Mouse (Mus musculus) kidney, adult 2 months (tissue): ENCODE results near the gene Lbhd2. TPM values are rescaled to one million over a fixed set of nuclear protein-coding genes. Genes with fewer than 3 reads are reported as not detected.

ENCODE experiments used
- DNase-seq: peaks from one replicate; pipeline ENCODE4 v3.0.0; 2021
- H3K27ac ChIP-seq: fragments of 200-500 bp; 2 replicates; pipeline ENCODE4 v1.5.1; 2012; ENCODE audit warnings: low read depth, low read length, control low read depth, inconsistent platforms; ENCODE audit not compliant: insufficient read depth
- H3K27me3 ChIP-seq: fragments of 200-500 bp; replicated peaks from 2 replicates; pipeline ENCODE4 v1.6.1; 2012; ENCODE audit warnings: mild to moderate bottlenecking, moderate library complexity, low read length, inconsistent platforms; ENCODE audit not compliant: control insufficient read depth, insufficient read depth
- H3K36me3 ChIP-seq: fragments of 200-500 bp; 2 replicates; pipeline ENCODE4 v1.6.1; 2012; ENCODE audit warnings: mild to moderate bottlenecking, moderate library complexity, low read length, inconsistent platforms; ENCODE audit not compliant: control insufficient read depth, insufficient read depth
- H3K4me1 ChIP-seq: fragments of 200-500 bp; 2 replicates; pipeline ENCODE4 v1.6.1; 2011; ENCODE audit warnings: low read length; ENCODE audit not compliant: control insufficient read depth, insufficient read depth
- H3K4me3 ChIP-seq: fragments of 200-500 bp; 2 replicates; pipeline ENCODE4 v1.5.1; 2011; ENCODE audit warnings: mild to moderate bottlenecking, low read depth, low read length, control low read depth; ENCODE audit not compliant: insufficient read depth
- CTCF ChIP-seq: fragments of 200-500 bp; conservative IDR thresholded peaks from 2 replicates; pipeline ENCODE4 v1.5.1; 2011; ENCODE audit warnings: low read depth, mild to moderate bottlenecking, control low read depth, low read length, moderate library complexity, mixed read lengths; ENCODE audit not compliant: insufficient read depth, insufficient read length
- POLR2A ChIP-seq: fragments of 200-500 bp; IDR thresholded peaks from one replicate; pipeline ENCODE4 v1.6.1; 2011; ENCODE audit warnings: low read depth, low read length, control low read depth
- WGBS: fragments of 180-500 bp; shearing (Covaris S2); methylation state at CpG from one replicate; pipeline ENCODE4 v1.1.7; 2018; 5-methylcytosine and 5-hydroxymethylcytosine counted together
- polyA plus RNA-seq: library from polyadenylated mRNA; depleted of rRNA; stranded (reverse); fragments of >200 nt; gene quantifications from 2 replicates; pipeline ENCODE4 v1.2.3, GENCODE M21; 2012

Gene Lbhd2
- polyA plus RNA-seq, 1 experiment: 0.13 TPM

DNA sequence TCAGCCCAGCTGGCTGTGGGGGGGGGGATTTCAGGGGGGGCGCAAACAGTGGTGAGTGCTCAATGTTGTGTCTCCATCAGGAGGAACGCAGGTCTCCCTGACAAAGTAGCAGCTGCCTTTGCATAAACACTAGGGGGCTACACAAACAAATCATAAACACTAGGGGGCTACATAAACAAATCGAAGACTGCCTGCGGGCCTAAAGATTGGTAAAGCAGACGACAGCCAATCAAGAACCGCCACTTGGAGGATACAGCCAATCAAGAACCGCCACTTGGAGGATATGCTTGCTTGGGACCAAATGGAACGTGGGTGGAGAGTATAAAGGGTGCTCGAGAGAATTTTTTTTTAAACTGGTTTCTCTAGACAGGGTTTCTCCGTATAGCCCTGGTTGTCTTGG lies 1.7 kb upstream of the Lbhd2 start:
- Histone ChIP-seq H3K27ac (no peak overlapping the region), H3K27me3 (no peaks in the 10 kb centered on the region), H3K4me1 (no peaks in the 10 kb centered on the region; the same call in 1 of the 2 replicates), H3K36me3 (no peaks in the 10 kb centered on the region), H3K4me3 (no peak overlapping the region)
- no peak for TF ChIP-seq CTCF
- TF ChIP-seq POLR2A: no peak
- DNase-seq: no peak
- 72% methylated on average over 10 of the region's 10 CpGs for WGBS

DNA sequence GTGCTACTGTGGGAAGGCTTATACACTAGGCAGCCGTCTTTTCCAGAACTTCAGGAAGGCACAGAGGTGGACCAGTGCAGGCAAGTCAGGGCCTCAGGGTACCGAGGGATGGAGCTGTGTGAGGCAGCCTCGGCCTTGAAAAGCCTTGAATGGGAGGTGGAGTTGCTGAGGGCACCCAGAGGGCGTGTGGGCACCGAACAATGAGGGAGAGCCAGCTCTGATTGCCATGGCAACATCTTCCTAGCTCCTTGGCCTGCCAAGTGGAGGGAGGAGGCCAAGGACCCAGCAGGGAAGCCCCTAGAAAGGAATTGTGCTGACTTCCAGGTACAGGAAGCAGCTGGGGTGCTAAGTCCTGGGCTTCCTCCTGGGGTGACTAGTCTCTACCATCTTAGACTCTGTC lies 3.0 kb downstream of the Lbhd2 start:
- H3K27ac ChIP-seq: no peak overlapping the region
- no peak for DNase-seq
- no peak for TF ChIP-seq CTCF
- no peak for TF ChIP-seq POLR2A
- H3K36me3 ChIP-seq: no peaks in the 10 kb centered on the region
- H3K4me1 ChIP-seq: no peaks in the 10 kb centered on the region
- WGBS: 53% methylated on average over 5 of the region's 5 CpGs
- no peak overlapping the region for H3K4me3 ChIP-seq
- no peaks in the 10 kb centered on the region for H3K27me3 ChIP-seq

DNA sequence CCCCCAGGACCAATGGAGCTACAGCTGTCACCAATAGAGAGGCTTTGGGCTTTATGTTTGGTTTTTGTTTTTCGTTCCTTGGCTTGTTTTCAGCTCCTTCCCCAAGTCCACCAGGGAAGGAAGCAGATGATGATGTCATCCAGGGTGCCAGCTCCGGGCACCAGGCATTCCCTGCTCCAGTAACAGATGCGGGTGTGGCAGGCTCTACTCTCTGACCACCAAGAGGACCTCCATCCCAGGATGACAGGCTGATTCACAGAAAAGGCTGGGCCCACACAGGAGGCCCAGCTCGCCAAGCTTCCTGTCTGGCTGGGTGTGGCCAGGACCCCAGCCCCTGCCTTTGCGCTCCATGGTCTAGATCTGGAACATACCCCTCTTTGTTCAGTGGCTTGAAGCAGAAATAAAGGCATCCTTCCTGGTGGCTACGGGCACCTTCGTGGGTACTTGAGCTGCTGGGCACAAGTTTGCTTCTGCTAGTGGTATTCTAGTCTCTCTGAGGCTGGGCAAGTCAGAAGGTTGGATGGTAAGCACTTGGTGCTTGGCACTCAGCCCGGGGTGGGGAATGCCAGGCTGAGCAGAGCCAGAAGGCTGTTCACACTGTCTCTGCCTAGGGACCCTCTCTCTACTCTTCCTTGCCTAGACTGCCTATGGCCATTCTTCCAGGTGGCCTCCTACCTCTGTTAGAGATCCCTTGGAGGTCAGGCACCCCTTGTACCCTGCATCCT lies 5.2 kb downstream of the Lbhd2 start:
- no peak overlapping the region for H3K4me3 ChIP-seq
- no peaks in the 10 kb centered on the region for H3K36me3 ChIP-seq
- H3K27ac ChIP-seq: no peak overlapping the region
- DNase-seq: no peak
- WGBS: 75% methylated on average over 8 of the region's 8 CpGs
- no peaks in the 10 kb centered on the region for H3K4me1 ChIP-seq
- no peak for TF ChIP-seq CTCF
- no peak for TF ChIP-seq POLR2A
- no peaks in the 10 kb centered on the region for H3K27me3 ChIP-seq

DNA sequence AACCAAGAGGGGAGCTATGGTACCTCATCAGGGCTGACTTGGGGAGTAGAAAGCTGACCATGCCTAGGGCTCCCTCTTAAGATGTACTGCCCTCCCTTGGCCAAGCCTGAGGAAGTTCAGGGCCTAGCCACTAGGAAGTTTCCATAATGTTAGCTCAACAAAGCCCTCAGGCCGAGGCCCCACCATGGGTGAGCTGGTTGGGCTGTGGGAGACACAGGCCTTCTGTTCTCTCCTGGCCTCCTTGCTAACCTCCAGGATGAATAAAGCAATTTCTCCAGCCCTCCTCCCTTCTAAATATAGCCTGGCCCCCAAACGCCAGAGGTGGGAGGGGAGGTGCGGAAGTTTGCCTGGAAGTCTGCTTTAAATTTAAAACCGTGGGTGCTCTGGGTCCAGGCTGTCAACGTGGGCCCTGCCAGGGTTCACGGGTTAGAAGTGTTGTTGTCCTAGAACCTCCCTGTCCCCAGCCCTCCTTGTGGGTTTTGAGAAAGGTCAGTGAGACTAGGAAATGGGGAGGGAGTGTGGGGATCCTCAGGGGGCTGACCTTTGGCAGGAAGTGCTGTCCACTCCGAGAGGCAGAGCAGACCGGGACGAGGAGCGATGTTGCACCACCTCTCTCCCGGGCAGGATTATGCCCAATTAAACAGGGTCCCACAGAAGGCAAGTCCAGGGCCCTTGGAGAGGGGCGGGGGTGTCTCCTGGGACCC lies 6.1 kb downstream of the Lbhd2 start:
- TF ChIP-seq POLR2A (no peak), CTCF (no peak)
- H3K27ac ChIP-seq: peak overlapping the region; percentile 27
- H3K4me1 ChIP-seq: no peaks in the 10 kb centered on the region
- H3K4me3 ChIP-seq: no peak overlapping the region
- peak; percentile 67 for DNase-seq
- no peaks in the 10 kb centered on the region for H3K27me3 ChIP-seq
- WGBS: 34% methylated on average over 12 of the region's 12 CpGs
- no peaks in the 10 kb centered on the region for H3K36me3 ChIP-seq

DNA sequence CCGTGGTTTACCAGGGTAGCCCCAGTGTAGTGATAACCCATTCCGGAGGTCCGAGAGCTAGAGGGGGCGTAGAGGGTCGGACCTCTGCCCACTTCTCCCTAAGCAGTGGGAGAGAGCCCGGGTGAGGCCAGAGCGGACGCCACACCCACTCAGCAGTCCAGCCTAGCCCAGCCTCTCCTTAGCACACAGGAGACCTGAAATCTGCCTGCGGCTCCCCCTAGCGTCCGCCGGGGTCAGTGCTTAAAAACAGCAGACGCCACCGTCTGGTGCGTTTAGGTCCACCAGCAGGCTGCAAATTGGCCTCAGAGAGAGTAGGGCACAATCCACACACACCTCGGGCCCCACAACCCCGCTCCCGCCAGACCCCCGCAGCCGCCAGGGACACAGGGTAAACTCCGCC lies 6.7 kb downstream of the Lbhd2 start:
- TF ChIP-seq POLR2A (no peak), CTCF (peak; percentile 98)
- Histone ChIP-seq H3K27ac (peak overlapping the region; percentile 27), H3K4me1 (no peaks in the 10 kb centered on the region), H3K4me3 (no peak overlapping the region), H3K27me3 (no peaks in the 10 kb centered on the region), H3K36me3 (no peaks in the 10 kb centered on the region)
- 1% methylated on average over 21 of the region's 21 CpGs for WGBS
- peak; percentile 95 for DNase-seq

DNA sequence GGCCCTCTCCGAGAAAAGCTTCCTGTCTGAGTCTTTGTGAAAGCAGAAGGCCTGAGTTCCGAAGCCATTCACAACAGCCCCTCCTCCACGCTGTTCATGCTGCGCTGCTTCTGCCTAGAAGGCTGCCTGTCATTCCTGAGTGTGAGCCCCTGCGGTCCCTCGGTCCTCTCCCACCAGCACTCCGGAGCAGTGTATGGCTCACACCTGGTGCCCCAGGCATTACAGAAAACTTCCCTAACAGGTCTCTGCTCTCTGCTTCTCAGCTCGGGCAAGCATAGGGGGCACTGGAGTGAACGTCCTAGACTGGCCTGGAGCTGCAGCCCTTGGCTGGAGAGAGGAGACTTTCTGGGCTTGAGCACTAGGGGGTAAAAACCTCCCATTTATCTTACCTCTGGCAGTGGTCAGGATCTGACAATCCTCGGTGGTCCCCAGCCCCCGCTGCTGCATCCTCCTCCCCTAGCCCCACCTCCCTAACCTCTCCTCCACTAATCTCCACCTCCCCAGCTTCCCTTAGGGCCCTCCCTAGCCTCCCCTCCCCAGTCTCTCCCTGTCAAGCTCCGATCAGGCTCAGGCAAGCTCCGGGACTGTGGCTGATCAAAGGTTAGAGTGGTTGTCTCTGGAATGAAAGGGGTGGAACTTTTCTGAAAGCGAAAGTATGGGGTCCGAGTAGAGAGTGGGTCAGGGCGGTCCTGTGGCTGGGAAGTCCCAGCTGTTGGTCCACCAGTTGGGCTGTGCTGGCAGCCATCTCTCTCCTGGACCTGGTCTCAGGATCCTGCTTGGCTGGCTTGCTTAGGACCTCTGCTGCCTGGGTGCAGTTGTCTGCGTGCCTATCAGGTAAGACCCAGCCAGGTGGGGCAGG lies 10.5 kb downstream of the Lbhd2 start, which contains the start of gene Exoc3l4:
Gene Exoc3l4, plus strand, starts transcription at position 97 of the 859 bp plus-strand sequence.
- DNase-seq: peak; percentile 65
- peak within 1 kb of the TSS; percentile 57; the same call in 1 of the 2 replicates for H3K27ac ChIP-seq
- TF ChIP-seq POLR2A (no peak), CTCF (no peak)
- H3K4me1 ChIP-seq: no peaks in the 10 kb centered on the region
- H3K27me3 ChIP-seq: no peaks in the 10 kb centered on the region
- H3K36me3 ChIP-seq: no peaks in the 10 kb centered on the region
- H3K4me3 ChIP-seq: peak within 1 kb of the TSS; percentile 57
- WGBS: 9% methylated on average over 17 of the region's 17 CpGs

DNA sequence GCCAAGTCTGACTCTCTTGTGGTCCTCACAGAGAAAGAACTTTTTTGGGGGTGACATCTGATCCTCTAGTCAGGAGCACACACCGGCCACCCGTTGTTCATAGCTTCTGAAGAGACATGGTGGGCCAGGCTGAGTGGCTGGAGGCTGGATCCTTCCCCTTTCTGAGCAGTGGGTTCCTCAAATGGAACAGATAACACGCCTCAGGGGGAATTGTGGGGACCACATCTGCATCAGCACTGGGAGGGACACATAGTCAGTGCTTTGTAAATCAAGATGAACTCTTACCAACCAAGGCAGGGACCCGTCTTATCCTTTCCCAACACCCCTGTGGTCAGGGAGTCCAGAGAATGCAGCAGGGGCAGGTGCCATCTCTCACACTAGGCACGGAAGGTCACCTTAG lies 13.3 kb downstream of the Lbhd2 start:
- Histone ChIP-seq H3K27me3 (no peaks in the 10 kb centered on the region), H3K4me3 (no peak overlapping the region), H3K36me3 (no peaks in the 10 kb centered on the region), H3K27ac (no peak overlapping the region), H3K4me1 (no peaks in the 10 kb centered on the region)
- no peak for TF ChIP-seq POLR2A
- no peak for TF ChIP-seq CTCF
- DNase-seq: no peak
- WGBS: 83% methylated on average over 5 of the region's 5 CpGs
